Mouse (Mus musculus) C2C12 (cell line): ENCODE data around the gene Yipf7.

Source experiments
- CTCF ChIP-seq: IDR thresholded peaks from one replicate; pipeline ENCODE4 v1.5.1; 2011; ENCODE audit not compliant: control insufficient read depth, insufficient read depth, insufficient read length
- FOSL1 ChIP-seq: IDR thresholded peaks from one replicate; pipeline ENCODE4 v1.8.0; 2011; ENCODE audit warnings: mild to moderate bottlenecking, low read length; ENCODE audit not compliant: poor library complexity, insufficient read depth, severe bottlenecking
- MAX ChIP-seq: IDR thresholded peaks from one replicate; pipeline ENCODE4 v1.6.1; 2011; ENCODE audit warnings: mild to moderate bottlenecking, control low read depth

- TF ChIP-seq CTCF: no peak
- no peak for TF ChIP-seq FOSL1
- no peak for TF ChIP-seq MAX
These were observed at the start of gene Yipf7 for GRCm38 (mm10) chr5:69542489-69542888.
